Mouse (Mus musculus) R1 (cell line): ENCODE measurements at regions not wholly inside any gene's neighbourhood (a gene's known extent, or its start where the extent isn't known, plus 50 kb on each side); places are given as distances from the start of the nearest gene placed in this dataset.

Experiments used
- DNase-seq: peaks from one replicate; pipeline ENCODE4 v3.0.0-alpha.2; 2018; ENCODE audit warnings: low read depth, low spot score

GRCm38 (mm10) chr16:62981821-62982220 lies 127.7 kb downstream of the Pros1 start:
- DNase-seq: no peak

GRCm38 (mm10) chr16:62982558-62982957 lies 128.5 kb downstream of the Pros1 start:
- no peak for DNase-seq

- DNase-seq: no peak
Observed at GRCm38 (mm10) chr16:62995555-62995954, 141.4 kb downstream of the Pros1 start.

DNA sequence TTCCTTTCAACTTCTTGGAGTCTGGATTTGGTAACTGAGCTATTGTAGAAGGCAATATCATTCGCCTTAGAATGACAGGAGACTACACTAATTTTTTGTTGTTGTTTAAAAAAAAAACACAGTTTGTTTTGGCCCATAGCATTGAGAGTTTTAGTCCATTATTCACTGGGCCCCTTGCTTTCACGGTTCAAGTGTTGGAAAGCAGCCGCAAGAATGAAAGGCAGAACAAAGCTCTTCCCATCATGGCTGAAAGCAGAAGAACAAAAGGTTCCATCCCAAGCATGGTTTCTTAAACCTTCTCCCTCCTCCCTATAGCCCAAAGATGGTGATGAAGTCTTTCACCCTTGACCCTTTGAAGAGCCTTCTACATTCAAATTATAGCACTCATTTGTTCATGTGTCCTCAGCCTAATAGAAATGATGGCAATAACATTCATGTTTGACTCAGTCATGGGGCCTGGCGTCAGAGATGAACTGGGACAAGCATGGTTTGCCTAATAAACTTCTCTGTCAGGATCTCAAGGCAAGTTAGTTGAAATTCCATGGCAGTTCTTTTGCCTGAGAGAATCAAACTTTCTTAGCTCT lies 157.1 kb downstream of the Pros1 start:
- no peak for DNase-seq

DNA sequence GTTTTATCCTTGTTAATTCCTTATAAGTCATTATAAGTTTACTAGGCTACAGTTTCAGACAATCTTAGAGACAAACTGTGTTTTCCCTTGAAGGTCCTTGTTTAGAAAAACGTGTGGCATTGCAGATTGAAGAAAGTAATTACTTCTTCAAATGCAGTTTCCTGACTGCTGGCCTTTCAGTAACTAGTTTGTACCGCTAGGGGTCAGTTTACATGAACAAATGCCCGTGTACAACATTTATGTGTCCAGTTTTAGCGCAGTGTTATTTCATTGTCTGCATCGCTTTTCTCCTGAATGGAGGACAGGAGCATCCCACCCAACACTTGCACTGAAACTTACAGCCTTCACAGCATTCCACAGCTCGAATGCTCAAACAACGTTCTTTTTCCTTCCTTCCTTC lies 160.3 kb downstream of the Pros1 start:
- peak; percentile 44 for DNase-seq

GRCm38 (mm10) chr16:63016144-63016543 lies 162.0 kb downstream of the Pros1 start:
- DNase-seq: peak; percentile 47

DNA sequence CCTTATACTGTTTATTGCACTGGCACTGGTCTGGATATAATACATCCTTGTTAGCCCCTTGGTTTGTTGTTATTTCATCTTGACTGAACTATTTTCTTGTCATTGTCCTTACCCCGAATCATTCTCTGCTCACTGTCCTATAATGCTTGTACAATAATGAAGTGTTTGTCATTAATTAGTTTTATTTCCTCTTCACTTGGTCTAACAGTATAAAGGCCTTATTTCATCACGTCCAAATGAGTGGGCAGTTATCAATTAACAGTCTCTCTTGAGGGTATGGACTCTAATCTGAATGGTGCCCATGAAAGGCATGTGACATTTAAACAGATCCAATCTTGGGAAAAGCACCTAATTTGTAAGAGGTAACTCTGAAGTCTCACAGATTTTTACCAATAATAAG lies 162.6 kb downstream of the Pros1 start:
- DNase-seq: no peak

DNA sequence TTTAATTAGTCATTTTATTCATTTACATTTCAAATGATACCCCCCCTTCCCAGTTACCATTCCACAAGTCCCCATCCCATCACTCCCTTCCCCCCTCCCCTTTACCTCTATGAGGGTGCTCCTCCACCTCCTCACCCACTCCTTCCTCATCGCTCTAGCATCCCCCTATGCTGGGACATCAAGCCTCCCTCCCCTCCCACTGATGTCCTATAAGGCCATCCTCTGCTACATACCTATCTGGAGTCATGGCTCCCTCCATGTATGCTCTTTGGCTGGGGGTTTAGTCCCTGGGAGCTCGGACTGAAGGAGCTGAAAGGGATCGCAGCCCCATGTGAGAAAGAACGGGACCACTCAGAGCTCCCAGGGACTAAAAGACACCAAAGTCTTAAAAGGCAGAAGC lies 176.3 kb downstream of the Pros1 start:
- no peak for DNase-seq

GRCm38 (mm10) chr16:63031035-63031434 lies 176.9 kb downstream of the Pros1 start:
- DNase-seq: no peak

DNA sequence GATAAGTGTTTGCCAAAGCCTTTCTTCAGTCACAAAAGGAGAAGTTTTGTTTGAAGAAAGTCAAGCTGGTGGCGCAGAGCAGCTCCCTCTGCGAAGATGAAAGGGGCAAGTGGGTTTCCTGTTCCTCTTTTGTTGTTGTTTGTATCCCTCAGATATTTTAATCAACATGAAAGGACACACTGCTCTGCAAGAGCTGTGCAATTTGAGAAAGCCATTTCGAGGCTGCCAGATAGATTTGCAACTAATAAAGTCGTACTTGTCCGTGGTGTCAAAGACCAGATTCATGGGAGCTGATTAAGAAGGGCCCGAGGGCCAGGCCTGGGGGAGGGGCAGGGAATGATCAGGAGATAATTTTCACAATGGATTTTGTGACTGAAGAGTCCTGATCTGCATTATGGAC lies 177.7 kb downstream of the Pros1 start:
- no peak for DNase-seq

GRCm38 (mm10) chr16:63049100-63049499 lies 195.0 kb downstream of the Pros1 start:
- DNase-seq: no peak

DNA sequence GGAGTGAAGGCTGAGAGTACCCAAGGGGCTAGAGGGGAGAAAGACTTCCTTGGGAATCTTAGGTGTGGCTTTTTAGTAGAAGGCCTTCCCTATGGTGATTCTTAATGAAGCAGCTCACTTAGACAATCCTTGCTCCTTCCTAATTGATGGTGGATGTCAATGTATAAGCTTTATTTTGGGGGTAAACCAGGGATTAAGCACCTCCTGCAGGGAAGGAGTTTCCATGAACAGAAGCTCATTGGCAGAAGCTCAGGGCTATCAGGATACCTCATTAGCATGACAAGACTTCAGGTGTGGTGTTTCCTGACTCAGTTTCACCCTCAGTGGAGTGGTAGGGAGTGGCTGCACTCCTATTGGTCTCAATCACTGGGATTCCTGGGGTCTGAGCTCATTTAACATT lies 208.8 kb downstream of the Pros1 start:
- DNase-seq: peak; percentile 92

- DNase-seq: no peak
Observed at GRCm38 (mm10) chr16:63069987-63070386, 215.9 kb downstream of the Pros1 start.

DNA sequence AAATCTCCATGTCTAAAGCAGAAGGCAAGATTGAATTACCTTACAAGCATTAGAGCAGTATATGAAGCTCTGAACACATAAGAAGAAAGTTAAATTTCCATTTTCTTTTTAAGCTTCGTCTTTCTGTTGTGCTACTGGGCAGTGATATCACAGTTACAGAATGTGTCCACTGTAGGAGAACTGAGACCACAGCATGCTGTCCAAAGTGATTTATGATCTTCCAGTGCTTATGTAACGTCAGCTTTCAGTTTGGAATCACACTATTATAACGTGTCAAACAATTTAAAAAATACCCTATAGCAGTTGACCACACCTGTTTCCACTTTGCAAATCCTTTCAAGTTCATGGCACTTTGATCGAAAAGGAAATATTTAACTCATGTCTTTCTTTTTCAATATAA lies 221.7 kb downstream of the Pros1 start:
- no peak for DNase-seq

- no peak for DNase-seq
Observed at GRCm38 (mm10) chr16:63081383-63081782, 227.3 kb downstream of the Pros1 start.

DNA sequence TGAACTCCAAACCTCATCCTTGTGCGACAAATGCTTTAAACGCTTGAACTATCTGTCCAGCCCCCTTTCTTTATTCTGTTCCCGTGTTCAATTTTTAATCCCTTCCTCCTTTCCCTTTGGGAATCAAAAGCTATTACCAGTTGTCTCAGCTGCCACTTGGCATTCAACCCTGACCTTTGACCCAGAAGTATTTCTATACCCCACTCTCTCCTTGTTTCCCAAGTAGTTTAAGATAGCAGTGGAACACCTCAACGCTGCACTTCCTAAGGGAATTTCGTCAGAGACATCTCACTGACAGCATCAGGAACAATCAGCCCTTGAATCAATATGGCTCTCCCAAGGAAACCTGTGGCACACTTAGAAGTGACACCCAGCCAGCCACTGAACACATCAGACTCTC lies 229.1 kb downstream of the Pros1 start:
- DNase-seq: no peak

GRCm38 (mm10) chr16:63084021-63084756 lies 230.1 kb downstream of the Pros1 start:
- no peak for DNase-seq

- no peak for DNase-seq
Observed at GRCm38 (mm10) chr16:63086086-63086796, 232.1 kb downstream of the Pros1 start.

GRCm38 (mm10) chr16:63091471-63092300 lies 237.6 kb downstream of the Pros1 start:
- no peak for DNase-seq

DNA sequence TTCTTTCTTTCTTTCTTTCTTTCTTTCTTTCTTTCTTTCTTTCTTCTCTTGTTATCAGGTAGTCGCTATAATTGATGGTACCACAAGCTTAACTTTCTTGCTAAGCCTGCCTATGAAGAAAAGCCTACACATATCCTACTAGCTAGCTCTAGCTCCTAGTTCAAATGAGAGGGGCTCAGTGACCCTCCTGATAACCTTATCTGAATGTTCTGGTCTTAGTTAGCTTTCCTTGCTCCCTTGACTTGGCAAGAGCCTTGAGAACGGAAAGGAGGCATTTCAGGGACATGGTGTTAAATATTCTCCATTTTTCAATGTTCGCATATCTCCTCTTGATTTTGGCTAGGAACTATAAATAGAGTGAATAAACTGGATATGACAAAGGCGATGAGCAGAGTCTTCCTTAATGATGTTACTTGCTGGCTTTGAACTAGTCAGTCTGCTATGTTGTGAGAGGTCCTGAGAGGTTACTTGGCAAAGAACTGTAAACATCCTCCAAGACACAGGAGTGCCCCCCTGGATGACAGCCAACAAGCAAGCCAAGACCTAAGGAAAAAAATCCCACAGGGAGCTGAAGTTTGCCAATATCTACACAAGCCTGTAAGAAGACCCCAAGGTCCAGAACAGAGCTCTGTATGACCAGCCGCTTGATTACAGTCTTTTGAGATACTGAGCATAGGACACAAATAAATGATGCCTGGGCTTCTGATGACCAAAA lies 240.2 kb downstream of the Pros1 start:
- no peak for DNase-seq

DNA sequence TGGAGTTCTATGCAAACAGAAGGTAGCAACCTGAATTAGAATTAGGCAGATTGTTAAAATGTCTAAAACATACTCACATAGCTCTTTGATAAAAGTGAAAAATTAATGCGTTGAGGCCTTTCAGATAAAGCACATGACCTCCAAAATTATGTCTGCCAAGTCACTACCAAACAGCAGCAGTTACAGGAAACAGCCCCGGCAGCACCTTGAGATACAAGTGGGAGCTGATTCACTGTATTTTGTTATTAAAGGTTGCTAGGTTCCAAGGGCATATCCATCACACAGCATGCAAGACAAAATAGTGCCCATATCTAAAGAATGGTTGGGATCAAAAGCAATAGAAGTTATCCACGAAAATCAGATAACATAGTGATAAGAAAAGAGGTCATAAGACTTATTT lies 248.3 kb downstream of the Pros1 start:
- no peak for DNase-seq
